Mouse (Mus musculus): ENCODE results near the gene Rela.

- peak; percentile 96 for TF ChIP-seq POLR2A (IDR thresholded peaks at IDR 0.05; ENCODE audit: borderline replicate concordance, extremely low read depth, low read depth, low read length)
- TF ChIP-seq CTCF (IDR thresholded peaks at IDR 0.05; ENCODE audit: insufficient read depth, low read length), result no peak
Measured at GRCm38 (mm10) chr19:5662981-5663913, 26.0 kb downstream of the Rela start, which contains the start of gene Sipa1.
